Mouse (Mus musculus) liver, embryonic 14.5 days (tissue): ENCODE measurements around the gene Frmd4a.

ENCODE experiments used
- CTCF ChIP-seq: IDR thresholded peaks from 2 replicates; pipeline ENCODE4 v1.5.1; 2016; ENCODE audit warnings: antibody characterized with exemption, low read depth, control low read depth
- EP300 ChIP-seq: IDR thresholded peaks from 2 replicates; pipeline ENCODE4 v1.6.1; 2016; ENCODE audit warnings: antibody characterized with exemption, low read depth

GRCm38 (mm10) chr2:4582930-4583329 lies 565.4 kb downstream of the Frmd4a start:
- TF ChIP-seq CTCF = no peak
- no peak for TF ChIP-seq EP300
